Mouse (Mus musculus): ENCODE data around the gene Gm2381. TPM values are rescaled to one million over a fixed set of nuclear protein-coding genes. Genes with fewer than 3 reads are reported as not detected.
"Not testable (repeated sequence)": the region's sequence is repeated elsewhere in the genome, so short reads cannot be mapped to it uniquely, and the experiment has no call there.

Gm2381 gene
- total RNA-seq (2022) = under 1 TPM in 3 of 4 experiments, not detected in 1; 0.16 to 0.52 (median 0.29) TPM

GRCm38 (mm10) chr7:42866801-42867458, at the start of gene Gm2381:
Gene Gm2381 (minus strand): TSS chr7:42867234.
- not testable (repeated sequence) for DNase-seq (ENCODE audit: low spot score in 2 of 2)

GRCm38 (mm10) chr7:42898067-42898466, 31.0 kb upstream of the Gm2381 start:
- DNase-seq (ENCODE audit: low spot score in 2 of 2) = not testable (repeated sequence)

GRCm38 (mm10) chr7:42878090-42878489, 11.1 kb upstream of the Gm2381 start:
- DNase-seq (ENCODE audit: low spot score in 2 of 2) = no peak

- not testable (repeated sequence) for DNase-seq (ENCODE audit: low spot score in 2 of 2)
Measured at GRCm38 (mm10) chr7:42838366-42838765, 28.7 kb downstream of the Gm2381 start.

- DNase-seq (ENCODE audit: low spot score in 2 of 2) = no peak
Measured at GRCm38 (mm10) chr7:42832221-42832620, 34.8 kb downstream of the Gm2381 start.

- DNase-seq (ENCODE audit: low spot score in 2 of 2) = not testable (repeated sequence)
Measured at GRCm38 (mm10) chr7:42793425-42793824, 73.6 kb downstream of the Gm2381 start, which contains the start of gene Vmn2r62. Gene Vmn2r62 (minus strand): TSS chr7:42793525.

Other genes with a start within 250 kb of the Gm2381 start
- gene Zfp976, start 224.6 kb downstream of the Gm2381 start, total RNA-seq (2022) = 1 to 10 TPM; 3.8 to 6.9 (median 4.1) TPM
- gene Zfp975, start 174.5 kb downstream of the Gm2381 start, total RNA-seq (2022) = 10 to 100 TPM in 1 of 4 experiments, 1 to 10 TPM in 3; 6.5 to 10.8 (median 7.3) TPM
- gene Gm17067, start 140.2 kb downstream of the Gm2381 start, total RNA-seq (2022) = not detected
- not detected for gene Vmn2r62, start 73.7 kb downstream of the Gm2381 start, total RNA-seq (2022)
- gene Vmn2r63, start 66.6 kb upstream of the Gm2381 start, total RNA-seq (2022) = not detected
- not detected for gene Gm9268, start 151.5 kb upstream of the Gm2381 start, total RNA-seq (2022)
- gene Zfp936, start 247.0 kb upstream of the Gm2381 start, total RNA-seq (2022) = not detected